Mouse (Mus musculus) thymus, postnatal 4 days (tissue): ENCODE results near the gene Sh3tc1.

Experiments
- DNase-seq: peaks from one replicate; pipeline ENCODE4 v3.0.0; 2021

Sh3tc1 gene

DNA sequence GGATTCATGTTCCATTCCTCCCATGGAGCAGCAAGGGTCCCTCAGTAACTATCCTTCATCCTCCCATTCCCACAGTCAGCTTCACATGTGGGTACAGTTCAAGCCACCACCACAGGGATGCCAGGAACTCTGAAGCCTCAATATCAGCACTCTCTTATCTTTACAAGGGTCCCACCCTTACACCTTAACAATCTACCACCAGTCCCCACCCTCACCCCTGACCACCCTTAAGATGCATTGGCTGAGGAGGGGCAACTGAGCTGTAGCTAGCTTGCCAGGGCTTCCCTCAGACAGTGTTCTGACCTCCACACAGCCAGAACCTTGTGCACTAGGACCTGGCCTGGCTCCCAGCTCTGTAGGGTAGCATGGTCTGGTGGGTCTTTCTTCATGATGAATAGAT is 20.4 kb downstream of the Sh3tc1 start:
- no peak for DNase-seq

DNA sequence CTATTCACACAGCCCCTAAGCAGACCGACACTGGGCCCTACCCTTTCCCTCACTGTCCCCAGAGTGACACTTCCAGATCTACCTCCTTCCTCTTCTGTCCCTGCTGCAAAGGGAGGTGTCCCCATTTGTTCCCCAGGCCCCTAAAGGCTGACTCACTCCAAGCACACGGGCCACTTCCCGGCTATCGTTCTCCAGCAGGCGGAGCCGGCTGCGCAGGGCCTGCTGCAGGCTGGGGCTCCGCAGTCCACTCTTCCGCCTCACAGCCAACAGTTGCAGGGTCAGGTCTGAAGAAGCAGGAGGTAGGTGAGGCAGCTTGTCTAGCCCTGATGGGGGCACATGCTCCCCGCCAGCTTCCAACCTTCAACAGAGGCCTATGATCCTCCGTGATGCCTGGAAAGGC is 21.0 kb downstream of the Sh3tc1 start:
- DNase-seq = no peak

DNA sequence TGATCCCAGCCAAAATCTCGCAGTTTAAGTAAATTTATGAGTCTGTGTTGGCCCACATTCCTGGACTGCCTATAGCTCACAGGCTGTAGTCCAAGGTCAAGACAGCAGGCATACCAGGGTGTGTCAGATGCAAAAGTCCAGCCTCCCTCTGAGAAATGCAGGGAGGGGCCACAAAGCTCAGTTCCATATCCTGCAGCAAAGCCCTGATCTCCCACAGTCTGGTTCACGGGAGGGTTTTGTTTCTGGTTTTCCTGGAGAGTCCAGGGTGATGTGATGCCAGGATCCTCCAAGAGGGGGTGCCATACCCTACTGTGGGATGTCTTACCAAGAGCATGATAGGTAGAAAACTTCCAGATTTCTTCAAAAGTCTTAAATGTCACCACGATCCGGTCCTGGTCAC is 21.8 kb downstream of the Sh3tc1 start:
- peak; percentile 60 for DNase-seq

DNA sequence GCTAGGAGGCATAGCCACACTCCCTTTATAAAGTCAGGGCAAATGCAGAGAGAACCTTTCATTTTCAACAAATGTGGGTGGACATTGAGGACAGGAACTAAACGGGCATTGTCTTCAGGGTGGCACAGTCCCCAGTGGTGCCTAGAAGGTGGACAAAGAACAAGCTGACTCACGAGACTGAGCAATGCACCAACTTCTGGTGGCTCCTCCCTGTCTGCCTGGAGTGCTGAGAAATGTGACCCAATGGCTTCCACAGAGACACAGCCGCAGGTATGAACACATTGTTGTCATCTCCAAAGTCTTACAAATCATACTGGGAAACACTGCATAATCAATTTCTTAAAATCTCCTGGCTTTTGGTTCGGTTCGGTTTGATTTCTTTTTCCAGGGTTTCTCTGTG is 22.3 kb downstream of the Sh3tc1 start:
- DNase-seq = no peak

DNA sequence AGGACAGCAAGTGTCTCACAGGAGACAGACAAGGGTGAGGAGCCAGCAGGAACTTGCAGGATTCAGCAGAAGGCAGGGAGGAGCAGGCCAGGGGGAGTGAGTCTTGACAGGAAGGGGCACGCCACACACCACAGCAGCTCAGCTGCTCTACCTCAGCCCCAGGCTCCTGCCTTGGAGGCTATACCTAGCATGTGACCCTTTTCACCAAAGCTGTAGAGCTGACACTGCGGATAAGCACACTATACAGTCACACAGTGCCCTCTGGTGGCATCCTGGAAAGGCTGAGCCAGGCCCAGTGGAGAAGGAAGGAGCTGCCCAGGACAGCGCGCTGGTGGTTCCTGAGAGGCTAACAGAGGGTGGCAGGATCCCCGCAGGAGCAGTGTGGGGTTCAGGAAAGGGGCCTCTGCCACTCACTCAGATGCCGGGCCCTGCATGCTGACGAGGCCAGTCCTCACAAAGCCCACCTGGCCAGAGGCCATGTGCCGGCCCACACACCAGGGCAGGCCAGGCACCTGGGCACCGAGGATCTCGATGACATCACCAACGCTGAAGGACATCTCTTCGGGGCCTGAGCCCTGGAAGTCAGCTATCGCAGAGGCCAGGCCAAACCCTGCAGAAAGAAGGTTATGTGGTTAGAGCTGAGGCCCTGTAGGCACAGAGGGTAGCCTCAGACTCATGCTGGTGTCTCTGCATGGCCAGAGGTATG is 26.0 kb downstream of the Sh3tc1 start:
- peak; percentile 80 for DNase-seq

DNA sequence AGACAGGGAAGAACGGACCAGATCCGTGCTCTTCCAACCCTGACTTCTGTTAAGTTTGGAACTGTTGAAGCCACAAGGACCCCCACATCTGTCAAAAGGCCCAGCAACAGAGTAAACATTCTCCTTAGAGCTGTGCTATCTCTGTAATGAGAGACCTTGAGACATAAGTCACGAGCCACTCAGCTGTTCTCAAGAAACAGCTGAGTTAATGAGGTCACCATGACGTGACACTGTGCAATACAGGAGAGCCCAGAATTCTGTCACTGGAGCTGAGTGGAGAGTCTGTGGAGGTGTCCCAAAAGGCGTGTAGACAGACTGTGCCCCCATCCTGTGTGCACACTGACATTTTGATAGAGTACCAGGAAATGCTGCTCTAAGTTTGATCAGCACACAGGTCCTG is 27.3 kb downstream of the Sh3tc1 start:
- no peak for DNase-seq

DNA sequence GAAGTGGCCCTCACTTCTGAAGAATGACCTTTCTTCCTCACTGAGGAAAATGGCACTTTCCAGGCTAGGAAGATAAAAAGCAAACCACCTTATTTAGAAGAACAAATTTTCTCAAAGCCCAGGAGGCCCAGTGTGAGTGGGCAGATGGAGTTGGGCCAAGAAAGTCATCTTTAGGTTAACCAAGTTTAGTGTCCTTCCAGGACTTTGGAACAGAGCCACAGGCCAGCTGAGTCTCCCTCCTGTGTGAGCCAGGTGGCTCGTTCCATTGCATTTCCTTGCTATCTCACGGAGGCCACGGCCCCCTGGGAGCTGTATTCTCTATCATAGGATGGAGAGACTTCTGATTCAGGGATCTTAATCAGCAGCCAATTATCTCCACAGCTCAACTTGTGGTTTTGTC is 28.9 kb downstream of the Sh3tc1 start:
- no peak for DNase-seq

DNA sequence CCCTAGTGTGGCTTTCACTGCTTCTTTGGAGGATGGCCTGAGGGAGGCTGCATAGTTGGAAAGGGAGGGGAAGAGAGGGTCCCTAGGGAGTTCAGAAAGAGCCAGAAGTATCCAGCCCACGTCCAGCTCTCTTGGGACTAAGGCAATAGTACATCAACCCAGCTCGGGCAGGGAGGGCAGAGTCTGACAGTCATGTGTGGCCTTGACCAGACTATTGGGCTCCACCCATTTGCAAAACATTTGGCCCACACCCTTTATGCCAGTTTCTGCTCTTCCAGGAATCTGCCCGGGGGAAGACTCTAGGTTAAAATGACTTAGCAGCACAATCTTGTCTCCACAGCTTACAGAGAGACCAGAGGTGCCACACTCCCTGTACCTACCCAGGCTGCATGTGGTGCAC is 29.3 kb downstream of the Sh3tc1 start:
- no peak for DNase-seq

DNA sequence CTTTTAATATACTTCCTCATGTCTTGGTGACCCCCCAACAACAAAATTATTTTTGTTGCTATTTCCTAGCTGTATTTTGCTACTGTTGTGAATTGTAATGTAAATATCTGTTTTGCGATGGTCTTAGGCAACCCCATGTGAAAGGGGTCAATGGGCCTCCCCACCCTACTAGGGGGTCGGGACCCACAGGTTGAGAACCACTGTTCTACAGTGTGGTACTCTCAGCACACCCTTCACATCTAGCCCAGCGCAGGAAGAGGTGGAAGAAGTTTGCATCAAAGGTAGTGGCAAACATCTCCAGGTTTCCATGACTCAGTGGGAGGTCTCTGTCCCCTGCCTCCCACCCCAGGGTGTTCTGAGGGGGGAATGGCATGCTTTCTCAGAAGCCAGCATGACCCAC is 34.4 kb downstream of the Sh3tc1 start:
- DNase-seq = no peak

DNA sequence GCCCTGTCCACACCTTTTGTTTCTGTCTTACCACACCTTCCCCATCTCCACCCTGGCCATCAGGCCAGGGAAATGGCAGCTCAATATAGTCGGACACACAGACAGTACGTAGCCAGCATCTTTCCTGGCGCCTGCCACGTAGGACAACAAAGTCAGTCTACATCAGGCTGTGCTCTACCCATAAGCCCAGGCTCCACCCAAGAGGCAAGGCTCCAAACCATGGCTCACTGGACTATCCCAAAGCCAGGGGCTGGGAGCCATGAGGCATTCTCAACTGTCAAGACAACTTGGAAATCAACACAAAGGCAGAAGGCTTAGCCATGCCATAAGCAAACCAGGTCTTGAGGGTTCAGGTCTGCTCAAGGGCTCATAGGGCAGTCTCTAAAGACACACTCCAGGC is 36.0 kb downstream of the Sh3tc1 start:
- no peak for DNase-seq

DNA sequence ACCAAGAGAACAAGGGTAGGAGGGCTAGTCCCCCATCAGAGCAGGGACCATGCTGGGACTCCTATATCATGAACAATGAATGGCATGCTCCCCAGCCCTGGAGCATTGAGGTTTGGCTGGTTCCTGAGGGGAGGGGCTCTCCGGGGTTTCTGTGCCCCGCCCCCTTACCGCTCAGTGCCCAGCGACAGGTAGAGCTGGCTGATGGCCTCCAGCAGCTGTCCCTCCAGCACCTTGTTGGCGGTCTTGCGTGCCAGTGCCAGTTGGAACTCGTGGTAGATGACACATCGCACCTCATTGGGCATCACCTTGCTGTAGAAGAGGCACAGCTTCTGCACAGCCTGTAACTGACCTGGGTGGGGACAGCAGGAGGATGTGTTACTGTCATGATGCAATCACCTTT is 36.6 kb downstream of the Sh3tc1 start:
- DNase-seq = no peak

DNA sequence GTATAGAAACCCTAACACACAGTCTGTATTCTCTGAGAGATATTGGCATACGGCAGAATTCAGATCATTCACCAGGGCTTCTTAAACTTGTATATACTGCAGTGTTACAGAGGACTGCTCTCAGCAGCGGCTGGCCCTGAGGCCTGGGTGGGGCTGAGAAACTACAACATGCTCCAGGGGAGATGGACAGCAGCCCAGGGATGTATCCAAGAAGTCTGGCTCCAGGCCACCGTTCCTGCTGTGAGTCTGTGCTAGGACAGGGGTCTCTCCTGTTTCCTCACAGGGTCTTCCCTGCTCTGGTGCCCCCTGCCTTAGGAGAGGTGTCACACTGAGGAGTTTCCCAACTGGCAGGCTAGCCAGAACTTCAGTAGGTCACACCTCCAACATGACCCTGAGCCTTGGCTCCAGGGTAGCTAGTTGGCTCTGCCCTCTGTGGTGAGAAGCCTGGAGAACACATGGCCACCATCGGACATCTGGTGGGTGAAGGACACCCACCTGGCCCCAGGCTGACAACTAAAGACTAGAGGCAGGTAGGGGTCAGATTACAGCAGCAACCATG is 37.1 kb downstream of the Sh3tc1 start:
- no peak for DNase-seq

DNA sequence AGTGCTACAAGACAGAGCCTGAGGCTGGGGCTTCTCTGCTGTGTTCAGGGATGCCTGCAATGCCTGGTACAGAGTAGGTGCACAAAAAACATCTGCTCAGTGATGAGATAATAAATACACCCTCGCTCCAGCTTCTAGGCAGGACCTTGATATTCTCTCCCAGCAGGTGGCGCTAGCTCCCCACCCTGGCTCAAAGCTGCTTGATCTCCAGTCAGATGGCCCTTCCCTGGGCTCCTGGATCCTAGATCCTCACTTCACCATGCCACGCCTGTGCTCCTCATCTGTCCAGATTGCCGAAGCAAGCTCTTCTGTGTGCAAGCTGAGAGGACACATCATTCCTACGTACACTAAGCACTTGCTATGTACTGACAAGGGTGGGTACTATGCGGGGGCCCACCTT is 38.7 kb downstream of the Sh3tc1 start:
- peak; percentile 76 for DNase-seq

DNA sequence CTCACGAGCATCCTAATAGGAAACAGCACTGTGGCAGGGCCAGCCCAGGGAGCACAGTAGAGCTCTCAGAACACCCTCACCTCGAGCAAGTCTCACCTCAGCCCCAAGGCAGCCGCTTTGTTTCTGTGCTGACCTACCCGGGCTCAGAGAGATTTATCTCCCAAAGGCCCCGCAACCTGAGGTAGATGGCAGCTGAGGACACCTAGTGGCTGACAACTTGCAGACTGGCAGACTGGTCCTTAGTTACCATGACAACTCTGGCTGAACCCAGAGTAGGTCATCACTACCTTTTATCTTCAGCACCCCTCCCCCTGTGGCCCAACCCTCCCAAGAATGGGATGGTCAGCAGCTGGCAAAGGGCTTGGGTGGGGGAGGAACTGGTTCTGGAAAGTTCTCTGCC is 44.0 kb downstream of the Sh3tc1 start:
- peak; percentile 27 for DNase-seq

DNA sequence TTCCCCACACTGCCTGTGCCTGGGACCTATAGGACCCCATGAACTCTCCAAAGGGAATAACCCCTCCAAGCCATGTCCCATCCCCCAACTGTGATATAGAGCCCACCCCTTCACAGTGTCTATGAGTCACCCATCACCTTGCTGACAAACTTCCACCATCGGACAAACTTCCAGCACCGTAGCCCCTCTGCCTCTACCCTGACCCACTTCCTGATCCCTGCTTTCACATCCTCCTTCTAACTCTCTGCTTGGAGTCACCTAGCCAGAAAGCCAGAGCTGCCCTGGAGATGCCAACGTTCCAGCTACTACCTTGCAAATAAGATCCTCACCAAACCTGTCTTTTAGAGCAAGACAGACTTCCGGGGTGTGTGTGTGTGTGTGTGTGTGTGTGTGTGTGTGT is 46.1 kb downstream of the Sh3tc1 start:
- DNase-seq = no peak

DNA sequence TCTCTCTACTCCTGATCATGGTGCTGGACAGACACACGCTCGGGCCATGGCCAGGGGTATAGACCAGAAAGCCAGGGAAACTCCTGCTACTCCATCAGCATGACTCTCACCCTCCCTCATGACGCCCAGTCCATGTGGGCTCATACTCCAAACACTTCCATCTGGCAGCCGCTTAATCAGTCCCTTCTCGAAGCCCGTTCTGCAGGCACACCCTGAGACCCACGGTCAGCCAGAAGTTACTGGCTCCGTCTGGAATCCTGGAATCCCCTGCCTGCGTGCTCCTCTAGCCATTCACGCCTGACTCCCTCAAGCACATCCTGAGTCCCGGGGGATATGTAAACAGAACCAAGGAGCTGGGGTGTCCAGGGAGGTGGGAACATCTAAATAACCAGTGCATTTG is 48.5 kb downstream of the Sh3tc1 start:
- DNase-seq = no peak

DNA sequence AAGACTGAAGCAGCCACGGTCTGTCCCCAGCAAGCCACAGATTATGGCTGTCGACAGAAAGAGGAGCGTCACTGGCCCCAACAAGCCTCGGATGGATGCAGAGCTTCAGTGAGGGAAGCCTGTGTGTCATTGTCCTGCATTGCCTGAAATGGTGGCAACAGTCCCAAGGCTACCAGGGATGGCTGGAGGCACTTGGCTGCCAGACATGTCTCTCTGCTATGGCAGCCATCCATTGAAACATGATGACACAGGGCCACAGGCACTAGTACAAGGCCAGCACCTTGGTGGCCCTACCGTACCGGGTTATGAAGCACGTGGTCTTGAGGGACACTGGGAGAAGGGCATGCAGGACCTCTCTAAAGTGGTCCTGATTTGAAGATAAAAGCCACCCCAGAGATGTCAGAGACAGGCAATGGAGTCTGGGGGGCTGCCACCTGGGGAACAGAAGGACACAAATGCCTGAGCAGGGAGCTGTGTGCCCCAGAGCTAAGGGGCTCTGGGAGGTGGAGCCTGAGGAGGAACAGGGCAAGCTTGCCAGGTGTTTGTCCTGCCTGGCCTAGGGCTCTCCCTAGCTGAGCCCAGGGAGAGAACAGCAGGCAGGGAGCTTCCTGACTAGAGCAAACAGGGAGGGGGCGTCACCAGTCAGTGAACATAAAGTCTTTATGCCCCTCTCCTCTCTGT is 49.2 kb downstream of the Sh3tc1 start:
- no peak for DNase-seq

DNA sequence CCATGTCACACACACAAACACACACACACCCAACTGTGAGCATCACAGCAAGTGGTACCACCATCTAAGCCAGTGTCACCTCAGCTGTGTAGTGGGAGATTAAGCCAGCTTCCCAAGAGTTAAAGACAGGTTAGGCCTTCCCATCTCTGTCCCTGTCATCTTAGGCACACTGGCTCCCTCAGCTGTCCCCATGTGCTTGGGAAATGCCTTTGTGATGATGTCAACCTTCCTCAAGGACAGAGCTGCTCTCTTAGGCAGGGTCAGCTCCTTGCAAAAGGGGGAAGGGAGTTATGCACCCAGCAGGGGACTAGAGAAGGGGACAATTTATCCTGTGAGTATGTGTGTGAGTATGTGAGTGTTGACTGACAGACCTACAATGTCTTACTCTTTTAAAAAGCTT is 50.4 kb downstream of the Sh3tc1 start:
- no peak for DNase-seq

DNA sequence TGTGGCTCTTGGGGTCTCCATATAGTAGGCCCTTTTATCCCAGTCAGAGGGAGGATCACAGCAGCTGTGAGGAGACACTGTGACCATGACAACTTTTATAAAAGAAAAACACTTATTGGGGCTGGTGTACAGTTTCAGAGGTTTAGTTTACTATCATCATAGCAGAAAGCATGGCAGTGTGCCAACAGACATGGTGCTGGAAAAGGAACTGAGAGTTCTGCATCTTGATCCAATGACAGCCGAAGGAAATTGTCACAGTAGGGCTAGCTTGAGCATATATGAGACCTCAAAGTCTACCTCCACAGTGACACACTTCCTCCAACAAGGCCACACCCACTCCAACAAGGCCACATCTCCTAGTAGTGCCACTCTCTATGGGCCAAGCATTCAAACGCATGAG is 50.9 kb downstream of the Sh3tc1 start:
- DNase-seq = no peak

DNA sequence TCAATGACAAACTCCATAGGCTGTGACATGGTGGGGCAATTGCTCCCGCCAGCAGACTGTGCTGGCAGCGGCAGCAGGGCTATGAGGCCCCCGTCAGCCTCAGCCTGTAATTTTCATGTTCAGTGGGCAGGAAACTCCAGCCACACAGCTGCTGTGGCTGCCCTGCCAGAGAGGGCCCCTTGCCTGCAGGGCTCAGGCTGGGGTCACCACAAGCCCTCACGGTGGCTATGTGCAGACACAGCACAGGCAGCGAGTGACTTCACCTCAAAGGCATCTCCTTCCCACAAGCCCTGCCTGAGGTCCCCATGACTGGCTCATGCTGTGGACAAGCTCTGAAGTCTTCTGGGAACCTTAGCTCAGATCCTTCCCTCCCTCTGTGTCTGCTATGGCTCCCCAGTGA is 52.7 kb downstream of the Sh3tc1 start:
- no peak for DNase-seq

DNA sequence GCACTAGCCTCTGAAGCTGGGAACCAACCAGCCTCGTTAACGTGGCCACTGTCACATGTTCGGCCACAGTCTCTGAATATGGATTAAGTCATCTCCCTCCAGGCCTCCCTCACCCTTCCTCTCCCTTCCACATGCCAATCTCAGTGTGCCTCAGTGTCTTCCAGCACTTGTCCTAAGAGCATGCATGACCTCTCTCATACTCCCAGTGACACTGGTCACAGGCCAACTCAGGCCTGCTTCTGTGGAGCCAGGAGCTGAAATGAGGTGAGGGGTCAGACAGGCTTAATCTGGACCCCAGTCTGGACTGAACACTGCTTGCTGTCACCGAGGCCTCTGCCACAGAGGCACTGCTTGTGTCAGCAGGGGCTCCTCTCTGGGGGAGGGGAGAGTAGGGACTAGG is 53.5 kb downstream of the Sh3tc1 start:
- no peak for DNase-seq

DNA sequence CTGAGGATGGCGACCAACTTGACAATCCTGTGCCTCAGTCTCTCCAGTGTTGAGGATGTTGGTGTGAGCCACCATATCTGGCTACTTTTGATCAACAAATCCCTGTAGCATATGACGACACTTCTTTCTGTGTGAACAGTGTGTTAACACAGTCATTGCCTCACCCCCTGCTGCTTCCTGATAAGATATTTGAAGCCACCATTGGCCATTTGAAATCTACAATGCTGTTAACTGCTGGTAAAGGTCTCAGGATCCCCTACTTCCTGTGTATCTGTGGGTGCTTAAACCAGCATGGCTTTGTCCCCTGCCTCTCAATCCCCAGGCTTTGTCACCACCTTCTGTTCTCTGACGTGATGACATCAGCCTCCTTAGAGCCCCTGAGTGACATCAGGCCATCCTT is 54.7 kb downstream of the Sh3tc1 start:
- no peak for DNase-seq

DNA sequence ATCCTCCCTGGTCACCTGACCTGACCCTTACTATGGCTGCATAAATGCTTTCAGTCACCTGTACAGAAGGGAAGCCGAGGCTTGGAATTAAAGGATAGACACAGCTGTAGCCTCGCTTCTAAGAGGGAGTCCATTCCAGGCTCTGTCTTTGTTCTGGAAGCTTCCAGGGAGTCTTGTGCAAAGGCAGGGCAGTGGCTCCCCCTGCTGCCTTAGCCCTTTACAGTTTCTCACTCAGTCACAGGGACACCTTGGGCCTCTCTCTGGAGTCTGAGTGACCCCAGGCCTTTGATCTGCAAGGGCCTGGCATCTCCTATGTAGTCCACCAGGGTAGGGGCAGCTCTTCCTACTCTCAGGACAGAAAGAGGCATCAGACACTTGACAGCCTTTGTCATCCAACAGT is 58.8 kb downstream of the Sh3tc1 start:
- no peak for DNase-seq

DNA sequence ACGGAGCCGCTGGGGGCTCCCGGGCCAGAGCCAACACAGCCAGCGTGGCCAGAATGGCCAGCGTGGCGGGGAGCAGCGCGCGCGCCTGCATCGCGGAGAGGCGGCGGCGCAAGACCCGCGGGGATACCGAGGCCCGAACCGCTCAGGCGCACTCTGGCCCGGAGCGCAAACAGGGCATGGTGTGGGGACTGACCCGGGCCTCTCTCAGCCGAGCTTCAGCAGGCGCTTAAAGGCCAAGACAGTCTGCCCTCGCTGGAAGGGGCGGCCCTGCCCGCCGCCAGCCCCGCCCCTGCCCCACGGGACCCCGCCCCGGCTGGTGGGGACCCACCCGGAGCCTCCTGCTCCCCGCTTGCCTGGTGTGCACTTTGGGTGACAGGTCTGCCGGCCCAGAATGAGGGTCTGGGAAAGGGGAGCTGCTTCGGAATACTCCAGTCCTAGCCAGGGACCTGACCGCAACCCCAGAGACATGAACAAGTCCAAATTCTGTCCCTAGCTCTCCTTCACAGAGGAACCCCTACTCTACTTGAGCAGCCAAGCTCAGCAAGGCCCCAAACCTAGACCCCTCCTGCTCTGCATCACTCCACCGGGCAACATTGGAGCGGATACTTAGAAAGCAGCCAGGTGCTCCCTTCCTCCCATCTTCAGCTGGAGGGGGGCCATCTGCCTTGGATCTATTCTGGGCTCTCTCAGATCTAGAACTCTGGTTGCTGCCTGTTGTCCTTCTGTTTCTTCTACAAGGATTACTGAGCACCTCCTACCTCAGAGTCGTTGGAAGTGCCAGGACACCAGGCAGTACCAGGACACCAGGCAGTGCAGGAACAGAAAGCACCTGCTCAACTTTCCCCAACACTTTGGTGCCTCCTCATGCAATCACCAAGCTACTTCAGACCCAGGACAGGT is 60.3 kb downstream of the Sh3tc1 start, which contains the start of gene Htra3:
Gene Htra3, minus strand, starts transcription at position 527 of the 900 bp plus-strand sequence.
- peak; percentile 28 for DNase-seq
